Mouse (Mus musculus): ENCODE measurements around the gene Gm1043.

Gm1043 gene

GRCm38 (mm10) chr5:37066703-37067568 is 18.2 kb upstream of the Gm1043 start:
- DNase-seq (ENCODE audit: extremely low spot score, low spot score), result no peak

GRCm38 (mm10) chr5:37073660-37074059 is 11.5 kb upstream of the Gm1043 start:
- no peak for DNase-seq (ENCODE audit: extremely low spot score, low spot score)

GRCm38 (mm10) chr5:37076692-37077329 is 8.4 kb upstream of the Gm1043 start:
- no peak for DNase-seq (ENCODE audit: extremely low spot score, low spot score)

- no peak for DNase-seq (ENCODE audit: extremely low spot score, low spot score)
These were observed 7.9 kb upstream of the Gm1043 start for GRCm38 (mm10) chr5:37077330-37077698.

GRCm38 (mm10) chr5:37079484-37079883 is 5.7 kb upstream of the Gm1043 start:
- DNase-seq (ENCODE audit: extremely low spot score, low spot score), result no peak

GRCm38 (mm10) chr5:37080601-37081000 is 4.6 kb upstream of the Gm1043 start:
- DNase-seq (ENCODE audit: extremely low spot score, low spot score), result no peak

- DNase-seq (ENCODE audit: extremely low spot score, low spot score), result no peak
These were observed 2.8 kb upstream of the Gm1043 start for GRCm38 (mm10) chr5:37082420-37082819.

GRCm38 (mm10) chr5:37083209-37083770 is 1.9 kb upstream of the Gm1043 start:
- DNase-seq (ENCODE audit: extremely low spot score, low spot score), result no peak

GRCm38 (mm10) chr5:37083850-37084249 is 1.3 kb upstream of the Gm1043 start:
- no peak for DNase-seq (ENCODE audit: extremely low spot score, low spot score)

GRCm38 (mm10) chr5:37085918-37086317 is 748 bp downstream of the Gm1043 start:
- DNase-seq (ENCODE audit: extremely low spot score, low spot score), result no peak

GRCm38 (mm10) chr5:37087786-37088185 is 2.6 kb downstream of the Gm1043 start:
- no peak for DNase-seq (ENCODE audit: extremely low spot score, low spot score)

GRCm38 (mm10) chr5:37088342-37089108 is 3.4 kb downstream of the Gm1043 start:
- no peak for DNase-seq (ENCODE audit: extremely low spot score, low spot score)

- peak; percentile 60 for DNase-seq (ENCODE audit: extremely low spot score, low spot score)
These were observed 6.0 kb downstream of the Gm1043 start for GRCm38 (mm10) chr5:37091171-37091628.

- no peak for DNase-seq (ENCODE audit: extremely low spot score, low spot score)
These were observed 9.8 kb downstream of the Gm1043 start for GRCm38 (mm10) chr5:37094941-37095340.

GRCm38 (mm10) chr5:37097591-37097990 is 12.4 kb downstream of the Gm1043 start:
- no peak for DNase-seq (ENCODE audit: extremely low spot score, low spot score)

- DNase-seq (ENCODE audit: extremely low spot score, low spot score), result no peak
These were observed 15.6 kb downstream of the Gm1043 start for GRCm38 (mm10) chr5:37100813-37101212.

GRCm38 (mm10) chr5:37101631-37102030 is 16.5 kb downstream of the Gm1043 start:
- DNase-seq (ENCODE audit: extremely low spot score, low spot score), result no peak

- no peak for DNase-seq (ENCODE audit: extremely low spot score, low spot score)
These were observed 16.9 kb downstream of the Gm1043 start for GRCm38 (mm10) chr5:37102056-37102455.

GRCm38 (mm10) chr5:37105531-37106456 is 20.6 kb downstream of the Gm1043 start:
- no peak for DNase-seq (ENCODE audit: extremely low spot score, low spot score)

GRCm38 (mm10) chr5:37107111-37107510 is 21.9 kb downstream of the Gm1043 start:
- DNase-seq (ENCODE audit: extremely low spot score, low spot score), result no peak

Data from neural tube, embryonic 10.5 days (tissue).